In genomic region chr5:74974061-74974581, GRCm38 (mm10) we compare ENCODE assay signal across 8 mouse cellular contexts.
DNase-seq lines count a peak whose midpoint lies in the region; ATAC-seq lines count a peak whose summit lies in the region.

No protein-coding gene starts in this region.

- H3K36me3 ChIP-seq in hindbrain, embryonic 10.5 days, result no peaks in the 10 kb centered on the region
- H3K36me3 ChIP-seq in hindbrain, embryonic 16.5 days (ENCODE audit: control insufficient read depth, insufficient read depth, low read length), result no peaks in the 10 kb centered on the region
- no peaks in the 10 kb centered on the region for H3K36me3 ChIP-seq in heart, embryonic 13.5 days
- no peaks in the 10 kb centered on the region for H3K36me3 ChIP-seq in limb, embryonic 10.5 days
- no peaks in the 10 kb centered on the region for H3K36me3 ChIP-seq in forebrain, embryonic 13.5 days (ENCODE audit: poor library complexity, severe bottlenecking)

- peak overlapping the region; percentile 53 for H3K27ac ChIP-seq in hindbrain, embryonic 10.5 days
- no peak overlapping the region for H3K27ac ChIP-seq in hindbrain, embryonic 16.5 days (ENCODE audit: low read depth, low read length)
- peak overlapping the region; percentile 75; the same call in 1 of the 2 replicates for H3K27ac ChIP-seq in heart, embryonic 13.5 days (replicated peaks)
- H3K27ac ChIP-seq in limb, embryonic 10.5 days, result peak overlapping the region; percentile 79
- no peak overlapping the region for H3K27ac ChIP-seq in forebrain, embryonic 13.5 days

- H3K4me2 ChIP-seq in hindbrain, embryonic 16.5 days (ENCODE audit: low read length), result no peak overlapping the region
- no peak overlapping the region for H3K4me2 ChIP-seq in heart, embryonic 13.5 days
- no peak overlapping the region for H3K4me2 ChIP-seq in forebrain, embryonic 13.5 days

- no peak for ATAC-seq in hindbrain, embryonic 16.5 days
- no peak for ATAC-seq in heart, embryonic 13.5 days (ENCODE audit: extremely low read depth, insufficient number of reproducible peaks, low FRiP score, low TSS enrichment)
- no peak for ATAC-seq in forebrain, embryonic 13.5 days

- H3K4me1 ChIP-seq in hindbrain, embryonic 10.5 days (replicated peaks), result peaks cover 34% of the 10 kb centered on the region
- peaks cover 4% of the 10 kb centered on the region; the same call in 1 of the 2 replicates for H3K4me1 ChIP-seq in hindbrain, embryonic 16.5 days (ENCODE audit: control insufficient read depth, insufficient read depth, low read depth, low read length)
- peaks cover 19% of the 10 kb centered on the region for H3K4me1 ChIP-seq in heart, embryonic 13.5 days
- H3K4me1 ChIP-seq in limb, embryonic 10.5 days, result peaks cover 24% of the 10 kb centered on the region
- H3K4me1 ChIP-seq in forebrain, embryonic 13.5 days, result peaks cover 7% of the 10 kb centered on the region

- no peaks in the 10 kb centered on the region for H3K9me3 ChIP-seq in hindbrain, embryonic 10.5 days
- H3K9me3 ChIP-seq in hindbrain, embryonic 16.5 days (ENCODE audit: control insufficient read depth, low read length), result no peaks in the 10 kb centered on the region
- no peaks in the 10 kb centered on the region for H3K9me3 ChIP-seq in heart, embryonic 13.5 days
- no peaks in the 10 kb centered on the region for H3K9me3 ChIP-seq in limb, embryonic 10.5 days (replicated peaks)
- H3K9me3 ChIP-seq in forebrain, embryonic 13.5 days (replicated peaks), result no peaks in the 10 kb centered on the region

- peaks cover 86% of the 10 kb centered on the region for H3K27me3 ChIP-seq in hindbrain, embryonic 10.5 days (ENCODE audit: insufficient read depth, poor library complexity, severe bottlenecking)
- peaks cover 17% of the 10 kb centered on the region for H3K27me3 ChIP-seq in hindbrain, embryonic 16.5 days (replicated peaks; ENCODE audit: control insufficient read depth, insufficient read depth, low read length)
- peaks cover 10% of the 10 kb centered on the region for H3K27me3 ChIP-seq in heart, embryonic 13.5 days (replicated peaks)
- H3K27me3 ChIP-seq in limb, embryonic 10.5 days (ENCODE audit: low read depth, poor library complexity, severe bottlenecking), result no peaks in the 10 kb centered on the region; the same call in 1 of the 2 replicates
- peaks cover 66% of the 10 kb centered on the region for H3K27me3 ChIP-seq in forebrain, embryonic 13.5 days

- 42% methylated on average over 22 of the region's 22 CpGs for WGBS in hindbrain, embryonic 10.5 days
- WGBS in hindbrain, embryonic 16.5 days, result 48% methylated on average over 22 of the region's 22 CpGs
- 57% methylated on average over 22 of the region's 22 CpGs for WGBS in heart, embryonic 13.5 days
- WGBS in limb, embryonic 10.5 days, result 50% methylated on average over 22 of the region's 22 CpGs
- WGBS in forebrain, embryonic 13.5 days, result 61% methylated on average over 22 of the region's 22 CpGs

- no peak overlapping the region for H3K9ac ChIP-seq in hindbrain, embryonic 16.5 days (ENCODE audit: low read depth, low read length)
- peak overlapping the region; percentile 61 for H3K9ac ChIP-seq in heart, embryonic 13.5 days
- H3K9ac ChIP-seq in forebrain, embryonic 13.5 days, result no peak overlapping the region

- peak; percentile 43 for DNase-seq in hindbrain, embryonic 10.5 days (ENCODE audit: low spot score)
- DNase-seq in limb, embryonic 10.5 days (ENCODE audit: low spot score), result peak; percentile 52
- DNase-seq in neural tube, embryonic 10.5 days (ENCODE audit: extremely low spot score, low spot score), result peak; percentile 52
- DNase-seq in cerebellum, postnatal 4 days (ENCODE audit: low spot score in 2 of 2), result no peak
- DNase-seq in layer of hippocampus, adult 8-10 months (ENCODE audit: low spot score in 2 of 2), result no peak

- H3K4me3 ChIP-seq in hindbrain, embryonic 10.5 days, result no peak overlapping the region
- H3K4me3 ChIP-seq in hindbrain, embryonic 16.5 days (ENCODE audit: low read length), result no peak overlapping the region
- H3K4me3 ChIP-seq in heart, embryonic 13.5 days, result no peak overlapping the region
- no peak overlapping the region for H3K4me3 ChIP-seq in limb, embryonic 10.5 days
- no peak overlapping the region for H3K4me3 ChIP-seq in forebrain, embryonic 13.5 days

Comparison
In these comparisons a context has a peak if more than half of its experiments do, and no peak if none do; other contexts are left out.
1. H3K27ac ChIP-seq: peak in hindbrain, embryonic 10.5 days (single experiment), heart, embryonic 13.5 days (single experiment) and limb, embryonic 10.5 days (single experiment); none in hindbrain, embryonic 16.5 days (single experiment) and forebrain, embryonic 13.5 days (single experiment).
2. DNase-seq: peak in hindbrain, embryonic 10.5 days (single experiment), limb, embryonic 10.5 days (single experiment) and neural tube, embryonic 10.5 days (single experiment); none in cerebellum, postnatal 4 days (0 of 2) and layer of hippocampus, adult 8-10 months (0 of 2).